Mouse (Mus musculus): ENCODE measurements around the gene Cdca5.
A peak's percentile ranks its signal among the peaks of the same experiment; 100 is the strongest.
"Not testable (repeated sequence)": the region's sequence is repeated elsewhere in the genome, so short reads cannot be mapped to it uniquely, and the experiment has no call there.

Cdca5 gene

GRCm38 (mm10) chr19:6084478-6085248 is at the start of gene Cdca5, which contains the start of gene Zfpl1:
TSS of gene Cdca5 (plus strand) at chr19:6084983.
TSS of gene Zfpl1 (minus strand) at chr19:6084956.
- peak; percentile 94 for DNase-seq

GRCm38 (mm10) chr19:6035966-6036585 is 48.7 kb upstream of the Cdca5 start:
- DNase-seq, result no peak

- no peak for DNase-seq
These were observed 47.1 kb upstream of the Cdca5 start for GRCm38 (mm10) chr19:6037695-6038094.

GRCm38 (mm10) chr19:6038326-6038725 is 46.5 kb upstream of the Cdca5 start:
- DNase-seq, result no peak

- no peak for DNase-seq
These were observed 44.8 kb upstream of the Cdca5 start for GRCm38 (mm10) chr19:6040002-6040401.

GRCm38 (mm10) chr19:6042293-6042692 is 42.5 kb upstream of the Cdca5 start:
- no peak for DNase-seq

- not testable (repeated sequence) for DNase-seq
These were observed 40.7 kb upstream of the Cdca5 start for GRCm38 (mm10) chr19:6044102-6044501.

- DNase-seq, result no peak
These were observed 39.2 kb upstream of the Cdca5 start for GRCm38 (mm10) chr19:6045366-6046293.

- peak; percentile 91 for DNase-seq
These were observed 38.3 kb upstream of the Cdca5 start, which contains the start of gene Syvn1 for GRCm38 (mm10) chr19:6046294-6047153. TSS of gene Syvn1 (plus strand) at chr19:6046576.

GRCm38 (mm10) chr19:6047154-6047898 is 37.5 kb upstream of the Cdca5 start:
- DNase-seq, result no peak

- DNase-seq, result no peak
These were observed 37.0 kb upstream of the Cdca5 start for GRCm38 (mm10) chr19:6047899-6048166.

- no peak for DNase-seq
These were observed 35.9 kb upstream of the Cdca5 start for GRCm38 (mm10) chr19:6048681-6049410.

- DNase-seq, result no peak
These were observed 32.3 kb upstream of the Cdca5 start for GRCm38 (mm10) chr19:6052516-6052915.

GRCm38 (mm10) chr19:6054296-6054695 is 30.5 kb upstream of the Cdca5 start:
- DNase-seq, result no peak

GRCm38 (mm10) chr19:6056696-6057095 is 28.1 kb upstream of the Cdca5 start:
- no peak for DNase-seq

- peak; percentile 99 for DNase-seq
These were observed 27.3 kb upstream of the Cdca5 start, which contains the start of the genes Mrpl49 and Fau for GRCm38 (mm10) chr19:6057313-6058096. TSS of gene Mrpl49 (minus strand) at chr19:6057785. TSS of gene Fau (plus strand) at chr19:6057844.

- DNase-seq, result no peak
These were observed 26.3 kb upstream of the Cdca5 start for GRCm38 (mm10) chr19:6058513-6058912.

GRCm38 (mm10) chr19:6058966-6059365 is 25.8 kb upstream of the Cdca5 start:
- DNase-seq, result no peak

GRCm38 (mm10) chr19:6061021-6061533 is 23.7 kb upstream of the Cdca5 start, which contains the start of gene Znhit2:
TSS of gene Znhit2 (plus strand) at chr19:6061192.
- peak; percentile 94 for DNase-seq
